17 mouse cellular contexts compared by ENCODE assay signal in the genomic region with DNA sequence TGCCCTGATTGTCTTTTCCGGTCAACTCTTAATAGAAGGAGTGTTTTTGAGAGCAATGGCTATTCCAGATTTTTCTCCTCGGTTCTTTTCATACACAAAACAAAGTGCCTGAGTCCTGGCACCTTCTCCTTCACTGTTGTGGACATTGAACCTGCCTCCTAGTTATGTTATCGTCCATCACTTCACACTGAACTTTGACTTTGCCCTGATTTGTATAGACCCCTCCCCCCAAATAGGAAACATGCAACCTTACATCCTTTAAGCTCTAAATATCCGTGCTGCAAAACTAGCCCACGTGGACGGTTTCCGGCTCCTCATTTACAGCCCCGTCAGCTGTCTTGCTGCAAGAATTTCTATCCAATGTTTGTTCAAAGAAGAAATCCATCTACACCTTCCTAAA.
DNase-seq lines count a peak whose midpoint lies in the region; ATAC-seq and TF ChIP-seq lines count a peak whose summit lies in the region.
"Had no signal": no experiment of that assay in that cellular context is flagged by ENCODE, and none has a peak within 500 bp of the region (broad histone marks: within the 10 kb centered on the region; RNA-seq: fewer than 3 reads in every experiment).

No protein-coding gene starts in this region.

- no peak for ATAC-seq in liver, embryonic 14.5 days (ENCODE audit: insufficient read depth)
- ATAC-seq in liver, embryonic 11.5 days (replicated peaks; ENCODE audit: low FRiP score): no peak
- no peak for ATAC-seq in stomach, embryonic 16.5 days (ENCODE audit: insufficient read depth, low FRiP score)
- no peak for ATAC-seq in stomach, postnatal 0 days (ENCODE audit: low FRiP score, low TSS enrichment)
- ATAC-seq: forebrain, embryonic 15.5 days had no signal

- whole genome bisulfite sequencing in kidney, adult 2 months: 44% methylated on average over 8 of the region's 8 CpGs
- WGBS in liver, embryonic 14.5 days (ENCODE audit: insufficient replicate concordance): 72% methylated on average over 8 of the region's 8 CpGs
- WGBS in liver, embryonic 11.5 days: 85% methylated on average over 8 of the region's 8 CpGs
- WGBS in stomach, embryonic 16.5 days: 54% methylated on average over 8 of the region's 8 CpGs
- 52% methylated on average over 8 of the region's 8 CpGs for WGBS in stomach, postnatal 0 days

- H3K36me3 ChIP-seq in kidney, adult 2 months (ENCODE audit: control insufficient read depth, insufficient read depth, low read length): no peaks in the 10 kb centered on the region
- no peaks in the 10 kb centered on the region for H3K36me3 ChIP-seq in liver, embryonic 14.5 days (replicated peaks; ENCODE audit: control insufficient read depth, insufficient read depth, low read depth)
- no peaks in the 10 kb centered on the region for H3K36me3 ChIP-seq in liver, embryonic 11.5 days (ENCODE audit: control insufficient read depth, insufficient read depth, low read length)
- no peaks in the 10 kb centered on the region; the same call in 1 of the 2 replicates for H3K36me3 ChIP-seq in stomach, embryonic 16.5 days (ENCODE audit: control insufficient read depth, insufficient read depth, low read length)
- H3K36me3 ChIP-seq in stomach, postnatal 0 days (ENCODE audit: control insufficient read depth, insufficient read depth, low read length): no peaks in the 10 kb centered on the region; the same call in 1 of the 2 replicates
- H3K36me3 ChIP-seq: forebrain, embryonic 15.5 days; heart, embryonic 10.5 days; heart, embryonic 15.5 days had no signal

- no peak for TF ChIP-seq EP300 in liver, embryonic 14.5 days (IDR thresholded peaks at IDR 0.05; ENCODE audit: low read depth)
- no peak for TF ChIP-seq EP300 in stomach, postnatal 0 days (optimal IDR thresholded peaks at IDR 0.05)

- H3K27ac ChIP-seq in kidney, adult 2 months (ENCODE audit: insufficient read depth, low read depth, low read length): no peak overlapping the region
- H3K27ac ChIP-seq in liver, embryonic 14.5 days: no peak overlapping the region
- H3K27ac ChIP-seq in liver, embryonic 11.5 days (ENCODE audit: low read depth, low read length): no peak overlapping the region
- 0 out of 2 replicates have a peak overlapping the region, but pooled peaks have one; percentile 23 for H3K27ac ChIP-seq in stomach, embryonic 16.5 days (ENCODE audit: low read length)
- H3K27ac ChIP-seq in stomach, postnatal 0 days (replicated peaks): no peak overlapping the region
- H3K27ac ChIP-seq: forebrain, embryonic 15.5 days; heart, embryonic 10.5 days; heart, embryonic 15.5 days; hindbrain, embryonic 13.5 days had no signal

- peaks cover 7% of the 10 kb centered on the region; the same call in 1 of the 2 replicates for H3K4me1 ChIP-seq in kidney, adult 2 months (ENCODE audit: control insufficient read depth, insufficient read depth, low read length)
- peaks cover 0 to 6% of the 10 kb centered on the region in 2 experiments; a peak in 2 of 4 replicates for H3K4me1 ChIP-seq in liver, embryonic 14.5 days (replicated peaks; ENCODE audit: control insufficient read depth in 2 of 2, insufficient read depth in 2 of 2, low read length in 1 of 2)
- no peaks in the 10 kb centered on the region for H3K4me1 ChIP-seq in liver, embryonic 11.5 days (replicated peaks; ENCODE audit: control insufficient read depth, insufficient read depth, low read length)
- peaks cover 9% of the 10 kb centered on the region; the same call in 1 of the 2 replicates for H3K4me1 ChIP-seq in stomach, embryonic 16.5 days (ENCODE audit: control insufficient read depth, insufficient read depth, low read length)
- no peaks in the 10 kb centered on the region for H3K4me1 ChIP-seq in stomach, postnatal 0 days (replicated peaks; ENCODE audit: control insufficient read depth, insufficient read depth)

- no peaks in the 10 kb centered on the region for H3K9me3 ChIP-seq in liver, embryonic 14.5 days (ENCODE audit: control insufficient read depth, low read length)
- no peaks in the 10 kb centered on the region for H3K9me3 ChIP-seq in liver, embryonic 11.5 days (ENCODE audit: control insufficient read depth, low read length)
- no peaks in the 10 kb centered on the region for H3K9me3 ChIP-seq in stomach, embryonic 16.5 days (replicated peaks; ENCODE audit: control insufficient read depth, low read length)
- no peaks in the 10 kb centered on the region for H3K9me3 ChIP-seq in stomach, postnatal 0 days (ENCODE audit: control insufficient read depth, low read length)
- H3K9me3 ChIP-seq: forebrain, embryonic 15.5 days; heart, embryonic 10.5 days; heart, embryonic 15.5 days; hindbrain, embryonic 13.5 days had no signal

- TF ChIP-seq POLR2A in kidney, adult 2 months (IDR thresholded peaks at IDR 0.05; ENCODE audit: low read depth, low read length): no peak

- no peak for TF ChIP-seq CTCF in kidney, adult 2 months (conservative IDR thresholded peaks at IDR 0.05; ENCODE audit: insufficient read depth, insufficient read length, low read depth, low read length)
- no peak for TF ChIP-seq CTCF in liver, embryonic 14.5 days (IDR thresholded peaks at IDR 0.05; ENCODE audit: low read depth)
- no peak for TF ChIP-seq CTCF in stomach, postnatal 0 days (IDR thresholded peaks at IDR 0.05; ENCODE audit: low read depth)

- H3K4me3 ChIP-seq in kidney, adult 2 months (ENCODE audit: insufficient read depth, low read depth, low read length): no peak overlapping the region
- no peak overlapping the region for H3K4me3 ChIP-seq in liver, embryonic 14.5 days (ENCODE audit: insufficient read depth in 1 of 2, low read depth in 2 of 2, low read length in 2 of 2)
- H3K4me3 ChIP-seq in liver, embryonic 11.5 days (ENCODE audit: low read depth, low read length): no peak overlapping the region
- H3K4me3 ChIP-seq in stomach, embryonic 16.5 days (replicated peaks; ENCODE audit: low read length): no peak overlapping the region
- no peak overlapping the region for H3K4me3 ChIP-seq in stomach, postnatal 0 days (ENCODE audit: low read depth, low read length)
- H3K4me3 ChIP-seq: forebrain, embryonic 15.5 days; heart, embryonic 10.5 days; heart, embryonic 15.5 days; hindbrain, embryonic 13.5 days had no signal

- no peak overlapping the region for H3K9ac ChIP-seq in liver, embryonic 14.5 days (replicated peaks)
- no peak overlapping the region for H3K9ac ChIP-seq in liver, embryonic 11.5 days (ENCODE audit: low read depth, low read length)
- H3K9ac ChIP-seq in stomach, embryonic 16.5 days (ENCODE audit: low read length): no peak overlapping the region
- no peak overlapping the region for H3K9ac ChIP-seq in stomach, postnatal 0 days (ENCODE audit: low read length)
- H3K9ac ChIP-seq: forebrain, embryonic 15.5 days; heart, embryonic 15.5 days; hindbrain, embryonic 13.5 days had no signal

- H3K4me2 ChIP-seq in liver, embryonic 14.5 days (ENCODE audit: low read depth): peak overlapping the region; percentile 24; the same call in 1 of the 2 replicates
- no peak overlapping the region for H3K4me2 ChIP-seq in liver, embryonic 11.5 days
- no peak overlapping the region for H3K4me2 ChIP-seq in stomach, embryonic 16.5 days (ENCODE audit: low read depth, low read length)
- no peak overlapping the region for H3K4me2 ChIP-seq in stomach, postnatal 0 days (replicated peaks; ENCODE audit: low read depth)
- H3K4me2 ChIP-seq: forebrain, embryonic 15.5 days; heart, embryonic 15.5 days; hindbrain, embryonic 13.5 days had no signal

- no peaks in the 10 kb centered on the region for H3K27me3 ChIP-seq in kidney, adult 2 months (replicated peaks; ENCODE audit: control insufficient read depth, insufficient read depth, low read length)
- H3K27me3 ChIP-seq in liver, embryonic 14.5 days (ENCODE audit: control insufficient read depth, insufficient read depth, low read length): no peaks in the 10 kb centered on the region
- no peaks in the 10 kb centered on the region for H3K27me3 ChIP-seq in liver, embryonic 11.5 days (replicated peaks; ENCODE audit: control insufficient read depth, insufficient read depth, low read length)
- H3K27me3 ChIP-seq in stomach, embryonic 16.5 days (ENCODE audit: control insufficient read depth, insufficient read depth, low read length): no peaks in the 10 kb centered on the region
- no peaks in the 10 kb centered on the region for H3K27me3 ChIP-seq in stomach, postnatal 0 days (ENCODE audit: control insufficient read depth, insufficient read depth, low read length)
- H3K27me3 ChIP-seq: forebrain, embryonic 15.5 days; heart, embryonic 15.5 days; hindbrain, embryonic 13.5 days had no signal

- DNase-seq in kidney, adult 2 months: peak; percentile 14
- no peak for DNase-seq in kidney, postnatal 25 days
- DNase-seq in liver, embryonic 14.5 days (ENCODE audit: low read depth in 3 of 3, low spot score in 3 of 3): no peak
- no peak for DNase-seq in liver, embryonic 11.5 days (ENCODE audit: low spot score)
- no peak for DNase-seq in stomach, postnatal 0 days (ENCODE audit: low spot score)
- DNase-seq in right cerebral cortex, postnatal 36 days (ENCODE audit: low spot score in 2 of 2): no peak
- DNase-seq: adrenal gland, adult 2 months; adrenal gland, postnatal 25 days; cerebellum, adult 18-20 months; cerebellum, postnatal 10 days; gastrocnemius, postnatal 36 days; heart, postnatal 14 days had no signal
